Mouse (Mus musculus): ENCODE results near the gene Ccdc124. TPM values are rescaled to one million over a fixed set of nuclear protein-coding genes. Genes with fewer than 3 reads are reported as not detected.

The Ccdc124 gene
- polyA plus RNA-seq, 1 experiment from 2014 or later, result 139 TPM

GRCm38 (mm10) chr8:70850132-70850845, 23.4 kb downstream of the Ccdc124 start:
- Histone ChIP-seq H3K27ac (no peak overlapping the region), H3K4me3 (no peak overlapping the region), H3K4me2 (replicated peaks) (no peak overlapping the region), H3K4me1 (peaks cover 7% of the 10 kb centered on the region; the same call in 1 of the 2 replicates), H3K27me3 (peaks cover 13% of the 10 kb centered on the region), H3K9ac (no peak overlapping the region), H3K9me3 (replicated peaks) (no peaks in the 10 kb centered on the region), H3K36me3 (peaks cover 27% of the 10 kb centered on the region)
- WGBS, result 80% methylated on average over 7 of the region's 7 CpGs
- no peak for ATAC-seq (ENCODE audit: low FRiP score)

GRCm38 (mm10) chr8:70849333-70849990, 24.3 kb downstream of the Ccdc124 start:
- Histone ChIP-seq H3K27me3 (peaks cover 10% of the 10 kb centered on the region), H3K9ac (no peak overlapping the region), H3K9me3 (replicated peaks) (no peaks in the 10 kb centered on the region), H3K4me3 (no peak overlapping the region), H3K4me2 (replicated peaks) (no peak overlapping the region), H3K27ac (no peak overlapping the region), H3K4me1 (peaks cover 7% of the 10 kb centered on the region; the same call in 1 of the 2 replicates), H3K36me3 (peaks cover 26% of the 10 kb centered on the region)
- ATAC-seq (ENCODE audit: low FRiP score), result no peak
- 81% methylated on average over 3 of the region's 3 CpGs for WGBS

- Histone ChIP-seq H3K9ac (no peak overlapping the region), H3K27me3 (peaks cover 10% of the 10 kb centered on the region), H3K27ac (no peak overlapping the region), H3K9me3 (replicated peaks) (no peaks in the 10 kb centered on the region), H3K4me1 (peaks cover 3% of the 10 kb centered on the region; the same call in 1 of the 2 replicates), H3K4me2 (replicated peaks) (no peak overlapping the region), H3K4me3 (no peak overlapping the region), H3K36me3 (peaks cover 19% of the 10 kb centered on the region)
- no peak for ATAC-seq (ENCODE audit: low FRiP score)
- WGBS, result 56% methylated on average over 15 of the region's 15 CpGs
Observed at GRCm38 (mm10) chr8:70846371-70847154, 27.2 kb downstream of the Ccdc124 start.

GRCm38 (mm10) chr8:70845108-70845507, 28.6 kb downstream of the Ccdc124 start:
- Histone ChIP-seq H3K27me3 (peaks cover 10% of the 10 kb centered on the region), H3K9me3 (replicated peaks) (no peaks in the 10 kb centered on the region), H3K4me3 (no peak overlapping the region), H3K4me1 (peaks cover 9% of the 10 kb centered on the region; the same call in 1 of the 2 replicates), H3K9ac (no peak overlapping the region), H3K27ac (no peak overlapping the region), H3K4me2 (replicated peaks) (no peak overlapping the region), H3K36me3 (peaks cover 15% of the 10 kb centered on the region)
- 48% methylated on average over 5 of the region's 5 CpGs for WGBS
- no peak for ATAC-seq (ENCODE audit: low FRiP score)

DNA sequence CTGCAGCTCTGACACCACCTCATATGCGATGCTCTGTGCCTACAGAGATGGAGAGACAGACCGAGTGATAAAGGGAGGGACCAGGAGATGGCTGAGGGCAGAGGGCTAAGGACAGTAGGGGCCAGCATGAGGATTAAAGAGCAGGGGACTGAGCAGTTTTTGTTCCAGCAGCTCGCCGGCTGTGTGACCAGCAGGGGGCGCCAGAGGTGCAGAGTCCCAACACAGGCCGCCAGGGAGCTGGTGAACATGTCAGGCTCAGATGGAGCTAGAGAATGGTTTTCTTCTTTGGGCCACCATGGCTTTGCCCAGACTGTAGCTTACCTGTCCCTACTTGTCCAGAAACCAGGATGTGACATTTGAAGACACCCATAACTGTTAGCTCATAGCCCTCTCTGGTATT, 29.2 kb downstream of the Ccdc124 start:
- no peak overlapping the region for H3K9ac ChIP-seq
- H3K4me2 ChIP-seq (replicated peaks), result no peak overlapping the region
- H3K4me1 ChIP-seq, result peaks cover 9% of the 10 kb centered on the region; the same call in 1 of the 2 replicates
- peak overlapping the region; percentile 13; the same call in 1 of the 2 replicates for H3K27ac ChIP-seq
- H3K4me3 ChIP-seq, result no peak overlapping the region
- peaks cover 15% of the 10 kb centered on the region; the same call in 1 of the 2 replicates for H3K36me3 ChIP-seq
- no peak for ATAC-seq (ENCODE audit: low FRiP score)
- no peaks in the 10 kb centered on the region for H3K9me3 ChIP-seq (replicated peaks)
- H3K27me3 ChIP-seq, result peaks cover 10% of the 10 kb centered on the region
- 5% methylated on average over 6 of the region's 6 CpGs for WGBS

GRCm38 (mm10) chr8:70843941-70844340, 29.8 kb downstream of the Ccdc124 start:
- H3K36me3 ChIP-seq, result peaks cover 15% of the 10 kb centered on the region; the same call in 1 of the 2 replicates
- H3K27me3 ChIP-seq, result peaks cover 10% of the 10 kb centered on the region
- H3K4me1 ChIP-seq, result peaks cover 9% of the 10 kb centered on the region; the same call in 1 of the 2 replicates
- peak overlapping the region; percentile 13; the same call in 1 of the 2 replicates for H3K27ac ChIP-seq
- no peak overlapping the region for H3K4me2 ChIP-seq (replicated peaks)
- H3K9ac ChIP-seq, result no peak overlapping the region
- H3K9me3 ChIP-seq (replicated peaks), result no peaks in the 10 kb centered on the region
- no peak overlapping the region for H3K4me3 ChIP-seq
- WGBS, result 83% methylated on average over 8 of the region's 8 CpGs
- ATAC-seq (ENCODE audit: low FRiP score), result no peak

DNA sequence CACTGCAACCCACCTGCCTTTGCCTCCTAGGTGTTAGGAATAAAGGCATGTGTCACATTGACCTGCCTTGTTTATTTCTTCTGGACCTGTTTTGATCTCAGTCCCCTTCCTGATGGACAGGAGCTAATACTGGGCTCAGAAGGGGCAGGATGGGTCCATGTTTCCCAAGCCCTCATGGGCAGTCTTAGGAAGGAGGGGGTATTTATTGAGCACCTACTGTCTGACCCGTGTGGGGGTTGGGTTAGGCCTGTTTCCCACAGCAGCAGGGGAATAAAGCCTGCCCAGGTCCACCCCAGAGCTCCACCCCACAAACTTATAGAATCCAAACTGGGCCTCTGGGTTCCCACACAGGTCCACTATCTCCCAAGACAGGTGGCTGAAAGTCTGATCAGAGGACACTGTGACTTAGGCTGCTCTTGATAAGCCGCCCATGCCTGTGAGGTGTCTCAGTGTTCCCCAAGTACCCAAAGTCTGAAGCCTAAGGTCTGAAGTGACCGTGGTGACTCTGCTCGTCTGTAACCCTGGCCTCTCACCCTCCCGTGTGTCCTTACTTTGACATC, 30.4 kb downstream of the Ccdc124 start:
- Histone ChIP-seq H3K4me1 (peaks cover 13% of the 10 kb centered on the region), H3K4me3 (no peak overlapping the region), H3K4me2 (replicated peaks) (no peak overlapping the region), H3K27me3 (peaks cover 10% of the 10 kb centered on the region), H3K27ac (no peak overlapping the region), H3K36me3 (peaks cover 9% of the 10 kb centered on the region; the same call in 1 of the 2 replicates), H3K9me3 (replicated peaks) (no peaks in the 10 kb centered on the region), H3K9ac (no peak overlapping the region)
- ATAC-seq (ENCODE audit: low FRiP score), result no peak
- WGBS, result 85% methylated on average over 5 of the region's 5 CpGs

DNA sequence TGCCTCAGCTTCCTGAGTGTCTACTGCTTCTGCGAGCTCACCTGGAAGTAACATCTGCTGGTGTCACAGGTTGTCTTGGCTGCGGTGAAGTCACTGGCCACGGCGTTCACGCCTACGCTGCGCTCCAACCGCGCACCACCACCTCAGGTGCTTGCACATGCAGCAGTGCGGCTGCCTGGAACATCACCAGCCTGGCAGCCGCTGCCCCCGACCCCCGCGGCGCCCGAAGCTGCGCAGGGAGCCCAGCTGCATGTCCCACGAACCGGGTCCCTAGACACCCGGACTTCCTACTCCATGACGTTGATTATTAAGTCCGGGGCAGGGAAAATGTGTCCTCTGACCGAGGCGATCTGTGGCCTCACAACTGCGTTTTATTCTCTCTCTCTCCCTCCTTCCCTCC, 31.3 kb downstream of the Ccdc124 start:
- H3K9ac ChIP-seq, result 0 out of 2 replicates have a peak overlapping the region, but pooled peaks have one; percentile 23
- no peaks in the 10 kb centered on the region for H3K9me3 ChIP-seq (replicated peaks)
- no peak overlapping the region for H3K4me3 ChIP-seq
- 72% methylated on average over 25 of the region's 25 CpGs for WGBS
- H3K27ac ChIP-seq, result no peak overlapping the region
- peaks cover 14% of the 10 kb centered on the region for H3K4me1 ChIP-seq
- no peak overlapping the region for H3K4me2 ChIP-seq (replicated peaks)
- peaks cover 9% of the 10 kb centered on the region; the same call in 1 of the 2 replicates for H3K36me3 ChIP-seq
- no peak for ATAC-seq (ENCODE audit: low FRiP score)
- peaks cover 4% of the 10 kb centered on the region; the same call in 1 of the 2 replicates for H3K27me3 ChIP-seq

- Histone ChIP-seq H3K4me3 (no peak overlapping the region), H3K4me1 (peaks cover 14% of the 10 kb centered on the region), H3K27ac (peak overlapping the region; percentile 35; the same call in 1 of the 2 replicates), H3K36me3 (peaks cover 9% of the 10 kb centered on the region; the same call in 1 of the 2 replicates), H3K9me3 (replicated peaks) (no peaks in the 10 kb centered on the region), H3K4me2 (replicated peaks) (no peak overlapping the region), H3K9ac (no peak overlapping the region), H3K27me3 (no peaks in the 10 kb centered on the region)
- no peak for ATAC-seq (ENCODE audit: low FRiP score)
- 37% methylated on average over 22 of the region's 22 CpGs for WGBS
Observed at GRCm38 (mm10) chr8:70841147-70842072, 32.3 kb downstream of the Ccdc124 start.

DNA sequence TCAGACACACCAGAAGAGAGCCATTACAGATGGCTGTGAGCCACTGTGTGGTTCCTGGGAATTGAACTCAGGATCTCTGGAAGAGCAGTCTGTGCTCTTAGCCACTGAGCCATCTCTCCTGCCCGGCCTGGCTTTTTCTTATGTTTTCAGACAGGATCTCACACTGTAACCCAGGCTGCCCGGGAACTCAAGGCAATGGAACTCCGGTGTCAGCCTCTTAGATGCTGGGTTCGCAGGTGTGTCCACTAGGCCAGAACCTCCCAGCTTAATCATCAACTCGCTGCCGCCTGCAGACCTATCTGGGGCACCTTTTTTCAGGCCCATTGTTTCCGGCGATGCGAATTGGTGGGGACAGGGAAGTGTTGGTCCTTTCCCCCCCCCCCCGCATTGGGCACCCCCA, 33.1 kb downstream of the Ccdc124 start:
- Histone ChIP-seq H3K27ac (peak overlapping the region; percentile 45), H3K4me3 (no peak overlapping the region), H3K4me1 (peaks cover 14% of the 10 kb centered on the region), H3K9me3 (replicated peaks) (no peaks in the 10 kb centered on the region), H3K9ac (no peak overlapping the region), H3K27me3 (no peaks in the 10 kb centered on the region), H3K36me3 (peaks cover 12% of the 10 kb centered on the region; the same call in 1 of the 2 replicates), H3K4me2 (replicated peaks) (no peak overlapping the region)
- ATAC-seq (ENCODE audit: low FRiP score), result no peak
- 59% methylated on average over 10 of the region's 10 CpGs for WGBS

All from hindbrain, embryonic 12.5 days (tissue).